Mouse (Mus musculus) layer of hippocampus, postnatal 25 days (tissue): ENCODE results near the gene Ptprn. TPM values are rescaled to one million over a fixed set of nuclear protein-coding genes. Genes with fewer than 3 reads are reported as not detected.

Experiments used
- DNase-seq, 2 experiments: peaks; one replicate each; pipeline ENCODE4 v3.0.0; 2022; ENCODE audit warnings: mixed read lengths in 2 of 2, low spot score in 1 of 2; ENCODE audit errors: extremely low spot score in 1 of 2
- microRNA-seq, 2 experiments: library from miRNA; unstranded; fragments of <30 nt; microRNA quantifications; one replicate each; pipeline ENCODE4 v1.2.0; 2021
- total RNA-seq, 2 experiments: library from RNA; stranded (reverse); gene quantifications; 2 replicates each; pipeline ENCODE4 v1.2.3; 2021

Ptprn gene
- total RNA-seq, 2 experiments from 2014 or later = 369 to 386 TPM

- no peak for DNase-seq
Observed at GRCm38 (mm10) chr1:75201236-75201635, 63.1 kb downstream of the Ptprn start.

Small RNA genes lying within 50 kb of the gene (microRNA-seq; reads per million reads assigned to microRNA genes)
- gene Gm27943 = 0 reads per million in 2 experiments

Other genes with a start within 250 kb of the Ptprn start
- 1 to 10 TPM; 2.7 to 3.2 TPM for gene Nhej1, start 139.3 kb downstream of the Ptprn start, total RNA-seq
- gene Slc23a3, start 130.6 kb downstream of the Ptprn start, total RNA-seq = under 1 TPM; 0.30 to 0.35 TPM
- gene Cnppd1, start 121.8 kb downstream of the Ptprn start, total RNA-seq = 10 to 100 TPM; 26.6 to 38.6 TPM
- 100 to 1,000 TPM; 172 to 177 TPM for gene Retreg2, start 121.7 kb downstream of the Ptprn start, total RNA-seq
- gene Zfand2b, start 95.9 kb downstream of the Ptprn start, total RNA-seq = 10 to 100 TPM; 33.8 to 34.5 TPM
- gene Abcb6, start 84.1 kb downstream of the Ptprn start, total RNA-seq = 10 to 100 TPM; 25.2 to 28.0 TPM
- gene Ankzf1, start 72.4 kb downstream of the Ptprn start, total RNA-seq = 10 to 100 TPM; 19.4 to 24.0 TPM
- gene Atg9a, start 72.3 kb downstream of the Ptprn start, total RNA-seq = 100 to 1,000 TPM; 119 to 121 TPM
- gene Glb1l, start 53.7 kb downstream of the Ptprn start, total RNA-seq = 10 to 100 TPM; 12.6 to 14.4 TPM
- 10 to 100 TPM; 88.3 to 92.4 TPM for gene Stk16, start 53.7 kb downstream of the Ptprn start, total RNA-seq
- gene Tuba4a, start 44.6 kb downstream of the Ptprn start, total RNA-seq = 100 to 1,000 TPM; 560 to 573 TPM
- not detected for gene A630095N17Rik, start 32.4 kb downstream of the Ptprn start, total RNA-seq
- 10 to 100 TPM; 72.6 to 78.9 TPM for gene Dnajb2, start 28.1 kb downstream of the Ptprn start, total RNA-seq
- 100 to 1,000 TPM in 1 of 2 experiments, 10 to 100 TPM in 1; 63.7 to 105 TPM for gene Resp18, start 13.9 kb upstream of the Ptprn start, total RNA-seq
- 10 to 100 TPM; 43.3 to 49.5 TPM for gene Dnpep, start 53.5 kb upstream of the Ptprn start, total RNA-seq
- gene Des, start 95.8 kb upstream of the Ptprn start, total RNA-seq = 1 to 10 TPM in 1 of 2 experiments, under 1 TPM in 1; 0.94 to 1.2 TPM
- 100 to 1,000 TPM; 154 to 196 TPM for gene Speg, start 110.8 kb upstream of the Ptprn start, total RNA-seq
- 10 to 100 TPM; 60.5 to 66.7 TPM for gene Gmppa, start 171.4 kb upstream of the Ptprn start, total RNA-seq
- 1 to 10 TPM; 8.9 to 9.9 TPM for gene Asic4, start 185.9 kb upstream of the Ptprn start, total RNA-seq
- 10 to 100 TPM; 77.2 to 82.8 TPM for gene Chpf, start 214.8 kb upstream of the Ptprn start, total RNA-seq
- 10 to 100 TPM; 70.3 to 73.8 TPM for gene Tmem198, start 215.0 kb upstream of the Ptprn start, total RNA-seq
- gene Obsl1, start 241.9 kb upstream of the Ptprn start, total RNA-seq = 10 to 100 TPM; 18.9 to 20.2 TPM
- 10 to 100 TPM; 11.3 to 19.9 TPM for gene Inha, start 242.6 kb upstream of the Ptprn start, total RNA-seq